Mouse (Mus musculus): Measurements from ENCODE around the gene Crp.
A peak's percentile ranks its signal among the peaks of the same experiment; 100 is the strongest.

Gene Crp

DNA sequence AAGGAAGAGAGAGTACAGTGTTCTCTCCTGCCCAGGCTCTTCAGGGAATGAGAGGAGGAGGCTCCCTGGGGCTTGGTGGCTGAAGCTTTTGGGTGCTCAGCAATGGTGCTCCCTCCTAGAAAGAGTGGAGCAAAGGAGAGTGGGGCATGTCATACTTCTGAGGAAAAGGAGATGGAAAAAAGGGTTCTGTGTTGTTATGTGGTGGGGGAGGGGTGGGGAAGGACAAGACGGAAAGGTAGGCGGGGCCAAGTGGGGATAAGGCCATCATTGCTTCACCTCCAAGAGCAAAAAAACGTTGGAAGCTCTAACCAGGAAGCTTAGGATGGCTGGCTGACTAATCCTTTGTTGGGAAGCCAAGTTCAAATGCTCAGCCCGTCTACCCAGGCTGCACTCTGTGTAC is 14.1 kb downstream of the Crp start:
- no peak for DNase-seq (ENCODE audit: low spot score)

- DNase-seq (ENCODE audit: low spot score): no peak
These were observed 53.4 kb downstream of the Crp start for GRCm38 (mm10) chr1:172751241-172751640.

GRCm38 (mm10) chr1:172755151-172755550 is 57.3 kb downstream of the Crp start:
- DNase-seq (ENCODE audit: low spot score): no peak

- DNase-seq (ENCODE audit: low spot score): no peak
These were observed 61.7 kb downstream of the Crp start for GRCm38 (mm10) chr1:172759525-172759924.

DNA sequence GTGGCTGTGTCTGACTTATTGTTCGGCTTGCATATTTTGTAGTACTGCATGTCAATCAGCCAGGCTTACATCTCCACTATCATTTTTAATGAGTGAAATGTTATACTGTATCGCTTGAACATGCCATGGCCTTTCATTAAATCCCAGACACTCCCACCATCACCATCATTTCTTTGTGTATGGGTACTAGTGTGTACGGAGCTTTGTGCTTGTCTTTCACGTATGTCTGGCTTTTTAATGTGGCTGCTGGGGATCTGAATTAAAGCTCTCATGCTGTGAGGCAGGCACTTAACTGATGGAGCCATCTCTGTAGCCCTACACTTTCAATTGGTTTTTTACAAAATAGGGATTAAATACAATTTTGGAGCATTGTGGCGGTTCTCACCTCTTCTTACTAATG is 81.3 kb downstream of the Crp start:
- DNase-seq (ENCODE audit: low spot score): no peak

DNA sequence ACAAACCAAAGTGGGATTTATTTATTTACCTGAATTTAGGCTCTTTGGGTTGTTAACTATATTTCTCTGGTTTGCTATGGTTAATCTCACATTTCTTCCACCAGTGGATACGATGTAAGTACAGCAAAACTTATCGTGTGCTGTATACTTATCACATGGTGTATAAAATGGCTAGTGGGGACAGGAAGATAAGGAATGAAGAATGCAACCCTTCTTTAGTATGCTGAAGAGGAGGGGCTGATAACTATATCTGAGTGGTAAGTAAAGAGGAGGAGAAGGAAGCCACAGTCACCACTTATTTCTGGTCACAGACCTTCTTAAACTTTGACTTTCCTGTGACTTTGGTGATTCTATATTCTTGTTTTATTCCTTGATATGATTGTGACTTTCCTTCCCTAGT is 87.5 kb downstream of the Crp start:
- no peak for DNase-seq (ENCODE audit: low spot score)

GRCm38 (mm10) chr1:172785886-172786285 is 88.0 kb downstream of the Crp start:
- no peak for DNase-seq (ENCODE audit: low spot score)

- DNase-seq (ENCODE audit: low spot score): no peak
These were observed 131.1 kb downstream of the Crp start for GRCm38 (mm10) chr1:172828975-172829374.

DNA sequence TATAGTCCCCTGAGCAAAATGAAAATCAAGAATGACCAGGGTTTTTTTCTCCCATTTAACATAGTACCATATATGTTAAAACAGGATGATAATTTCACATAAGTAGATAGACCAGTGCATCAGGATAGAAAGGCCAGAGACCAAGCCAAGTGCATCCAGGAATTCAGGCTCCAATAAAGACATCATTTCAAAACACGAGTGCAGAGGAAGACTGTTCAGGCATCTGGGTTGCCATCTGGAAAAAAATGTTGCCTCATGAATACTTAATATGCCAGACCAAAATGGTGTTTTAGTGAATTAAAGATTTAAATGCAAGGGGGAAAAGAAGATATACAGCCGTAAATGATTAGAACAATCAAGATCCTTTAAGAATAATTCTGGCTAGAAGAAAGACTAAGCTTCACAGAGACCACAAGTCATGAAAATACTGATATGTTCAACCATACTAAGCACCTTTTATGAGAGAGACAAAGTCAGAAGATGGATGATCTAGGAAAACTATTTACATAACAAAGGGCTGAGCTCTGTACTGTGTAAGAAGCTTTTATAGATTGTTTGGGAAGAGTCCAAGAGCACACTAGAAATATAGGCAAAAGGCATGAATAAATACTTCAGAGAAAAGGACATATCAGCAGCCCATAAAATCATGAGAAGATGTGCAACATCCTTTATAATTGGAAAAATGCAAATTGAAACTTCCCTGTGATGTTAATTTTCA is 149.3 kb downstream of the Crp start:
- peak; percentile 7 for DNase-seq (ENCODE audit: low spot score)

GRCm38 (mm10) chr1:172848171-172848570 is 150.3 kb downstream of the Crp start:
- no peak for DNase-seq (ENCODE audit: low spot score)

GRCm38 (mm10) chr1:172875265-172875664 is 177.4 kb downstream of the Crp start:
- DNase-seq (ENCODE audit: low spot score): no peak

GRCm38 (mm10) chr1:172876675-172877074 is 178.8 kb downstream of the Crp start:
- DNase-seq (ENCODE audit: low spot score): no peak

Measured in embryo, embryonic 10.5 days (tissue).